Mouse (Mus musculus): Measurements from ENCODE around the gene Fam155a. TPM values are rescaled to one million over a fixed set of nuclear protein-coding genes. Genes with fewer than 3 reads are reported as not detected.

Fam155a gene
- total RNA-seq, 2 experiments from 2014 or later = not detected

- no peak for DNase-seq
- intact Hi-C loops (cut with DNase I) = no loop called here
Observed at GRCm38 (mm10) chr8:9309456-9309855, 461.5 kb downstream of the Fam155a start.

DNA sequence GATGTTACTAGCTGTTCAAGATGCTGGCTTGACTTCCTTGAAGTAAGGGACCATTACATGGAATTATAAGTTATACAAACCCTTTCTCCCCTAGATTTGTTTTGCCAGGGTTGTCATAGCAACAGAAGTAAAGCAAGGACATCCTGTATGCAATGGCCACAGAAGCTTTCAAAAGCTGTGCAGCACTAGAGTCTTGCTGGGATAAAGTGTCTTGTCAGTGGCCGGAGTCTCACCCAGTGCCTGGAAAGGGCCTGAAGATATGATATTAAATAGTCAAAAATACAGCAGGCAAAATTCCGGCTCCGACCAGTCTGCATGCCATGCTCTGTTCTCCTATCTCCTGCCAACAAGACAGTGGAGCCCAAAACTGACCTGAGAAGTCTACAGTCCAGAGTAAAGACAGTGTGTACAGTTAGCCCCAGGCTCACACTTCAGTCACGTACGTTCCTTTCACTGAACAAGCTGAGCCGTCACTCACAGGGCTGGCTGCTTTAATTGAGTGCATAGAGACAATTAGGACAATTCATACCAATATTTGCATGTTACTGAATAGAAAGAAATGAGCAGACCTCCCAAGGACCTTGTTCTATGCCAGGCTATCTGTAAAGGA, 467.3 kb downstream of the Fam155a start:
- no peak for DNase-seq
- intact Hi-C loops (cut with DNase I) = no loop called here

- intact Hi-C loops (cut with DNase I) = no loop called here
- no peak for DNase-seq
Observed at GRCm38 (mm10) chr8:9295046-9295445, 475.9 kb downstream of the Fam155a start.

- intact Hi-C loops (cut with DNase I) = no loop called here
- DNase-seq = no peak
Observed at GRCm38 (mm10) chr8:9292532-9292931, 478.4 kb downstream of the Fam155a start.

- intact Hi-C loops (cut with DNase I) = no loop called here
- no peak for DNase-seq
Observed at GRCm38 (mm10) chr8:9288015-9288729, 482.8 kb downstream of the Fam155a start.

- no peak for DNase-seq
- intact Hi-C loops (cut with DNase I) = no loop called here
Observed at GRCm38 (mm10) chr8:9274117-9274516, 496.8 kb downstream of the Fam155a start.

- no peak for DNase-seq
Observed at GRCm38 (mm10) chr8:9264378-9264777, 506.6 kb downstream of the Fam155a start.

DNA sequence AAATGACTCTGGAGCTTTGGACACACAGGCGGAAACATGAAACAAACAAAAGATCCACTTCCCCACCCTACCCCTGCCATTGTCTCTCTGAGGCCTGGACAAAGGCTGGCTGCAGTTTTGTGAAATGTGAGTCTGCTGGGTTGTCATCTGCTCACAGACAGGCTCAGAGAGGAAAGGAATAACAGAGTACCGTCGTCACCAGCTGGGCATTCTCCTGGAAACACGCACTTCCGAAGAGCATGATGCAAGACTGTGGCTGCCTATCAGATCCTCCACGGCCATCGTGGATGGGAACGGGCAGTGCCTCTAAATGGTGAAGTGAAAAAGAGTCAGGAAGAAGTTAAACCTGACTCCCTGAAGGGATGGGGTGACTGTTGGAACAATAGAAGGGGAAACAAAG, 509.4 kb downstream of the Fam155a start:
- intact Hi-C loops (cut with DNase I) = no loop called here
- DNase-seq = no peak

More at GRCm38 (mm10) chr8:9264378-9264777, 506.6 kb downstream of the Fam155a start:
- intact Hi-C loops (cut with DNase I) = no loop called here

DNA sequence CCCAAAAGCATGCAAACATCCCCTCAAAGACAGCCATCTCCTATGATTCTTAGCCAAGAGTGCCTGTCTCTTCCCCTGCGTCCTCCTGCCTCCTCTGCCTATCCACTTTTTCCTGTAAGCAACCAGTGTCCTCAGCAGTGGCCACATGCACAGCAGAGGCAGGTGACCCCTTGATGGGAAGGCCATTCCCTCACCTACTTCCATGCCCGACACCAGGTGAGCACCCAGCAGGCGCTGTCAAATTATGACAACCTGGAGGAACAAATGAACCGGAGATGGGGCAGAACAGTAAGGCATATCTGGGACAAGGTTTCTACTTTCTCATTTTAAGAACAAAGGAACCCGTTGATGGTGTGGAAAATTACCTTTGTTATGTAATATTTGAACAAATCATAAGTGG, 515.6 kb downstream of the Fam155a start:
- intact Hi-C loops (cut with DNase I) = no loop called here

DNA sequence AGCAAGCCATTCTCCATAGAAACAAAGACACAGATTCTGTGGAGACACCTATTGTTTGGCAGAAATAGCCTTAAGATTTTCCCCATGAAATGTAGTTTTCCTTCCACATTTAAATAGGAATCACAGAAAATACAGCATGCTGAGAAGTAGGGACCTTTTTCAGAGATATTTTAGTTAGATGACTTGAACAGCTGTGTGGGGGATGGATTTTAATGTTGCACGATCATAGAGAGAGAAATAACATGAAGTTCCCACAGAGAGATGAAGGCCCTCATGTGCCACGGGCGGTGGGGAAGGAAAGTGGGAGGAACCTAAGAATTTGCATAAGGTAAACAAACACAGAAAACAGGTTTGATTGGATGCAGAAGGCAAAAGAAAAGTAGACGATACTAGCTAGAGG, 518.0 kb downstream of the Fam155a start:
- intact Hi-C loops (cut with DNase I) = no loop called here
- DNase-seq = no peak

More for the DNA sequence above, 515.6 kb downstream of the Fam155a start:
- no peak for DNase-seq

DNA sequence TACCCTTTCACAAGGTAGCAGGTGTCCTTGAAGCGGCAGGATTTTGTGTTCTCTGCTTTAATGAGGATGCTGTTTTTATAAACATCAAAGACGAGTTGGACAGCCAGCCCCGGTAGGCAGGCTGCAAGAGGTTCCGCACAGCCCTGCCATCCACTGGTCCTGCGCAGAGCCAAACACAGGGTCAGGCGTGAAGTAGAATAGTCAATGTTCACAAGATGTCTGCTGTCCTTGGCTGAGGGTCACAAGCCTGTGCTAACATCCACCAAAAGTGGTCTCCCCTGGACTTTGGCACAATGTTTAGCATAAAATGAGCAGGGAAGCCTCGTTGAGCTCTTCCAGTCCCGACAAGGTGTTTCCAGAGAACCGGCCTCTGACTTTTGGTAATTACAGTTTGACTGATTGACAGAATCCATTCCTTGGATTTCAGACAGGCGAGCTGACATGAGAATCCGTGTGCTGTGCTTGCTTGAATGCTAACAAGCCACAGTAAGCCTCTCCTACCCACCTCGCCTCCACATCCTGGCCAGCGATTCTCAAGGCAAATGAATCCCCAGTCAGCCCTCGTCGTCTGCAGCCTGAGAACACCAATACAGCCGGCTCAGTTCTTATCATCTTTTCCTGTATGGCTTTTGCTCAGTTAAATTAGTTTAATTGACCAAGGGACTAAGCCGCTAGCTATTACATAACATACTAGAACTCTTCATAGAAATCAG, 522.7 kb downstream of the Fam155a start:
- DNase-seq = no peak
- intact Hi-C loops (cut with DNase I) = no loop called here

DNA sequence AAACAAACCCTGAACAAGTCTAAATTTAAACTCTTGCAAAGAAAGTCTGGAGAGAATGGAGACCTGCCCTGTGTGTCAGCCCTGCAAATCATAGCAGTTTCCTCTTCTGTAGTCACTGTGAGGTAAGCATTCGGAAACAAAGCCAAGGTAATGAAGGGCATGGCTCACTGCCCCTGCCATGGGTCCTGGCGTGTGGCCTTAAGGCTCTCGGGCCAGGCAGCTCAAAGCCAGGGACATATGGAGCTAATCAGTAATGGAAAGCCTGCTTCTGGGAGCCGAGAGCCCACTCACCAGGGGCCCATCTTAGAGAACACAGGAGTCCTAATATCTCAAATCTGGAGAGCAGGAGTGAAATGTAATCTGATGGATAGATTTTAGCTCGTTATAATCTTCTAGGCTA, 525.0 kb downstream of the Fam155a start:
- DNase-seq = no peak
- intact Hi-C loops (cut with DNase I) = no loop called here

DNA sequence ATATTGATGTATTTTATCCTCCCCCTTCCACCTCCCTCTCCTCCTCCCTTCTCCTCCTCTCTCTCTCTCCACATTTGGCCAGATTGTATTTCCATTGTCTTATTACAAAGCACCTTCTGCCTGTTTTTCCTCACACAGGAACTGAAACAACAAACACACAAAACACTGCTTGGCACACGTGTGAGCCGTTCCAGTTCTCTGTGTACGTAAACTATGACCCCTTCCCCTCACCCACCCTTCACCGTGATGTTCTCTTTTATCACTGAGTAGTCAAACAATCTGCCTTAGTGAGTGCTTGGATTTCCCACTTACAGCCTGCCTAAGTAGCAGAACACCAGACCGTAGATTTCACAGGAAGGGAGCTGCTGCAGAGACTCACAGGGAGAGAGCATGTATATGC, 530.0 kb downstream of the Fam155a start:
- no peak for DNase-seq
- intact Hi-C loops (cut with DNase I) = no loop called here

DNA sequence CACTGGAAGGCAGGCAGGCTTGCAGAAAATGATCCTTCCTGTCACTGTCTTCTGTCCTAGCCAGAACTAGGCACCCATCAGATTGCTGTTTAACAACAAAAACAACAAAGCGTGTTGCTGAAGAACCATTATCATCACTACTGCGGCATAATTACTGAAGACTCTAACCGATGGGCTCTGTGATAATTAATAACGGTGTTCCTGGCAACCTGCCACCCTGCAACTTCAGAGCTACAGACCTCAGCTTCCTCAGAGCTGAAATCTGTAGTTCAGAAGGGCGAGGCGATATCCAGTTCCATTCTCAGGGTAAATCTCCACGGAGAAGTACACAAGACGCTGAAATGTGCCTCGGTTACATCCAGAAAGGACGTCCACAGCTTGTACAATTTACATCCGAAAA, 531.2 kb downstream of the Fam155a start:
- DNase-seq = no peak
- intact Hi-C loops (cut with DNase I) = no loop called here

GRCm38 (mm10) chr8:9238974-9239373, 532.0 kb downstream of the Fam155a start:
- intact Hi-C loops (cut with DNase I) = no loop called here
- DNase-seq = no peak

DNA sequence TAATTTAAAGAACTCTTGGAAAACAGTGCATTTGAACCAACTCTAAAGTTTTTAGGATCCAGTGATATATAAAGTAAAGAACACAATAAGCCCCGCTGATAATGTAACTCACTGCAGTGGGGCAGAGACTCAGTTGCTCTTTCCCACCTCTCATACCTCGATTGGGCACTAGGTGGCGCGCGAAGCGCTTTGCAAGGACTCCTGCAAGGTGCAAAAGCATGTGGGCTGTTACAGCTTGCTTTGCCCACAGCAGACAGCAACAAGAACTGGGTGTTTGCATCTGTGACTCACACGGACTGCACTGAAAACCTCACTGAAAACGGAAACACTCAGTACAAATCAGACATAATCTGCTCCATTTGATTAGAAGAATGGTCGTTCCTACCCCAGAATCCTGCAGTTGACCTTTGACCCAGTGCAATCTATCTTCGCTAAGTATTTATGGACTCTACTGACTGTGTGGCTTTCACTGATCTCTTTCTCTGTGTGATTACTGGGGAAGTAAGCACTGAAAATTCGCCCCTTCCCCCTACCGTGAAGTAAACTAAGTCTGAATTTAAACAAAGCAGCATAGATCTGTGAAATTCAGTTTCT, 537.5 kb downstream of the Fam155a start:
- intact Hi-C loops (cut with DNase I) = loop anchor here (5.0 kb wide), 1 partner anchor 704 kb away; no protein-coding TSS in a partner anchor
- DNase-seq = peak; percentile 62 to 70

DNA sequence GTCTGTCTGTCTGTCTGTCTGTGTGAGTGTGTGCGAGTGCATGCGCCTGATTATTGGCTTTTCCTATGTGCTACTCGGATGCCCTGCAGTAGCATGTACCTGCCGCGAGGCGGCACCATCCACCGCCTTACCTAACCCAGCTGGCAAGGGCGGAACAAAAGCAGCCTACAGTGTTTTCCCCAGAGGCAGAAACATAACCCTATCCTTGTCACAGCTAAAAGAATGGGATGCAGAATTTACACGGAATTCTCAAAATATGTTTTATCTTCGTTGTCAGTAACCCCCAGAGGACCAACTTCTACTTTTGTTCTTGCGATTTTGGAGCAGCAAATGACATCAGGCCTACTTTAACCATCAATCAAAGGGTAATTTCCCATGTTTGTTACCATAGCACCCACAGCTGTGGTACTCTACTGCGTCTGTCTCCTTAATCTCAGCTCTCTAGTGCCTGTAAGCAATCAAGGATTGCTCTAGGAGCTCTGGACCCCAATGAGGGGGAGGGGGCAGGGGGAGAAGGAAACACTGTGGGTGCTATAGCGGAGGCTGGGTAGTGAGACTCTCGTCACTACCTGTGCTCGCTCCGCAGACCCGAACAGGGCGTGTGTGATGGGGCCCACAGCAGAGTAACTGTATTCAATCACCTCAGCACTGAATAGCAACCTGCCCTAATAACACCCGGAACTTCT, 543.0 kb downstream of the Fam155a start:
- intact Hi-C loops (cut with DNase I) = no loop called here
- peak in 1 of 2 experiments; percentile 21 for DNase-seq

DNA sequence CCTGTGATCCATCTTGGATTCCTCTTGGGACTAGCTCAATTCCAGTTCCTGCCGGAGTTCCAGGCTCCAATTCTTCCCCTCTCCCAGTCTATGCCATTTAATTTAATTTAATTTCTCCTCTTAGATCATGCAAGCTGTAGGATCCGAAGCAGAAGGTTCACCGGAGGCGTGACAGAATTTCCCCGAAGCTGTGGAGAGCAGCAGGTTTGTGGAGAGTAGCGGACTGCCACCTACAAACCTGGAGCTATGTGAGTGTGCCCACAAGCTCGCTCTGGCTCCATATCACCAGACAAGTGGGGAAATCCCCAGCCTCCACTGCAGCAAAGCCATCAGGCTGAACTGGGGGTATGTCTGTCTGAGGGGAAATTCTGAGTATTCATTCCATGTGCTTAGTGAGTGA, 544.2 kb downstream of the Fam155a start:
- intact Hi-C loops (cut with DNase I) = no loop called here

DNA sequence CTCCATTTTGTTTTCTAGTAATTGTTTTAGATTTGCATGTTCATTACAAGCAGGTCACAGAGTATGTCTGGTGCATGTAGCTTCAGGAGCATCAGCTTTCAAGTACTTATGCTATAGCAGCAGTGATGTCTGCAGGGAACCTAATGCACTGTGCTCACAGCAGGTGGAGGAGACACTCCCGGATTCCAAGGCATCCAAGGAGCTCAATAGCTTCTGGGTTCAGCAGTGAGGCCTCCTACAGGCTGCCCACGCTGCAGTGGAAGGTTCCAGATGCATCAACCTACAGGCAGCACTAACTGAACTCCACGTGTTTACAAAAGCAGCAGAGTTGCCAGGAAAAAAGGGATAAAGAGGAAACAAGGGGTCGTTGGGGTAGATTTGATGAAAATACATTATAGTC, 559.2 kb downstream of the Fam155a start:
- DNase-seq = no peak
- intact Hi-C loops (cut with DNase I) = no loop called here

More for the DNA sequence above, 544.2 kb downstream of the Fam155a start:
- DNase-seq = no peak

DNA sequence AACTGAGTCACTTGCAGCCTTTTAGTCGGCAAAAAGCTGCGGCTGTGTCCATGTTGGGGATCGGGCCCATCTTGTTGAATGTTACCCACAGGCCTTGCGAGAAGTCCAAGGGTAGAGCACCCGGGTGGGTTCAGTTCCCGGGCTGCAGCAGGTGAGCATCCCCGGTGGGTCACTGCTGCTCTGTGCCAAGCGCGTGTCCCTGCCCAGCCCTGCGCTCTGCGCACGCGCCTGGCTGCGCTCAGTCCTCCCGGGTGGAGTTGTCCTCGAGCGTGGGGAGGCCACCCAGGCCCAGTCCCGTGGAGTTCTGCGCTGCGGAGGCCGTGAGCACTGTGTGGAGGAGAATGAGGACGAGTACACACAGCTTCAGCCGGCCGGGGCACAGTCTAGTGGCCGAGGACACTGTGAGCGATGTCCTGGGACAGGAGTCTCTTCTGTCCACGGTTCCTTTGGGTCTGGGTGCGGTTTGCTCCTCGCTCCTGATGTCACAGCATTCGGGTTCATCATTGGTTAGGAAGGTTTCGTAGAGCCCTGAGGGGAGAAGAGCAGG, 563.4 kb downstream of the Fam155a start:
- intact Hi-C loops (cut with DNase I) = no loop called here

More for the DNA sequence above, 563.4 kb downstream of the Fam155a start:
- DNase-seq = no peak

Data from gastrocnemius, postnatal 36 days (tissue).